Mouse (Mus musculus): ENCODE results near the gene Ogfrl1. TPM values are rescaled to one million over a fixed set of nuclear protein-coding genes. Genes with fewer than 3 reads are reported as not detected.

Ogfrl1 gene
- 7.1 and 11.0 TPM in 2 replicates for polyA plus RNA-seq (2012; rRNA removed)

GRCm38 (mm10) chr1:23397623-23398022 is at the start of gene Ogfrl1:
Gene Ogfrl1, minus strand, starts transcription at chr1:23397772.

Measured in central nervous system, embryonic 11.5 days (tissue).